ENCODE assay signal across 27 mouse cellular contexts in the genomic region with DNA sequence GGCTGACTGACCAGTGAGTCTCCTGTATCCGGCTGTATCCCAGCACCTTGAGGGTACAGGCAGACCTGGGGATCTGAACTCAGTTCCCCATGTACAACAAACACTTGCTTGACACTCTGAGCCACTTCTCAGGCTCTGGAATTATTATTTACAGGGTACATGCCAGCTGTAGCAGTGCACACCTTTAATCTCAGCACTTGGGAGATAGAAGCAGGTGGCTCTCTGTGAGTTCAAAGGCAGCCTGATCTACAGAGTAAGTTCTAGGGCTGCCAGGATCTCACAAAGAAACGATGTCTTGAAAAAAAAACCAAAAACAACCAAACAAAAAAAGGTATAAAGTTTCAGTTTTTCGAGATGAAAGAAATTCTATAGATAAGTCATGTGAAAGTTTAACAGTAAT.
DNase-seq lines count a peak whose midpoint lies in the region; ATAC-seq and TF ChIP-seq lines count a peak whose summit lies in the region.
"Had no signal": no experiment of that assay in that cellular context is flagged by ENCODE, and none has a peak within 500 bp of the region (broad histone marks: within the 10 kb centered on the region; RNA-seq: fewer than 3 reads in every experiment).

No protein-coding gene starts in this region.

- H3K9me3 ChIP-seq in forebrain, embryonic 13.5 days (replicated peaks) = no peaks in the 10 kb centered on the region
- H3K9me3 ChIP-seq in forebrain, embryonic 10.5 days = no peaks in the 10 kb centered on the region
- H3K9me3 ChIP-seq in forebrain, embryonic 16.5 days (ENCODE audit: control insufficient read depth, low read length) = no peaks in the 10 kb centered on the region
- no peaks in the 10 kb centered on the region for H3K9me3 ChIP-seq in embryonic facial prominence, embryonic 10.5 days
- H3K9me3 ChIP-seq: heart, embryonic 15.5 days; hindbrain, embryonic 10.5 days had no signal

- TF ChIP-seq POLR2A in thymus, adult 2 months (IDR thresholded peaks at IDR 0.05; ENCODE audit: control insufficient read depth, extremely low read depth, insufficient read depth, low read length, poor library complexity) = no peak

- ATAC-seq in forebrain, embryonic 13.5 days = no peak
- 0 out of 2 replicates have a peak, but pooled peaks have one; percentile 7 for ATAC-seq in forebrain, embryonic 16.5 days
- ATAC-seq: activated CD4-positive, CD25-positive, alpha-beta regulatory T cell, adult 4 months; hindbrain, postnatal 0 days; inflammation-experienced regulatory T-cells, adult 6 months; intestine, embryonic 16.5 days had no signal

- H3K4me1 ChIP-seq in forebrain, embryonic 13.5 days = no peaks in the 10 kb centered on the region
- no peaks in the 10 kb centered on the region for H3K4me1 ChIP-seq in forebrain, embryonic 10.5 days
- H3K4me1 ChIP-seq in forebrain, embryonic 16.5 days (replicated peaks; ENCODE audit: control insufficient read depth, insufficient read depth, low read length) = no peaks in the 10 kb centered on the region
- peaks cover 11% of the 10 kb centered on the region for H3K4me1 ChIP-seq in thymus, adult 2 months (replicated peaks; ENCODE audit: control insufficient read depth, insufficient read depth, low read length)
- H3K4me1 ChIP-seq in embryonic facial prominence, embryonic 10.5 days = no peaks in the 10 kb centered on the region
- H3K4me1 ChIP-seq: heart, embryonic 12.5 days; heart, embryonic 15.5 days; hindbrain, embryonic 10.5 days had no signal

- no peak for DNase-seq in forebrain, embryonic 10.5 days (ENCODE audit: extremely low spot score, low spot score)
- peak; percentile 30 for DNase-seq in thymus, adult 2 months
- DNase-seq in thymus, postnatal 25 days = peak; percentile 57
- no peak for DNase-seq in urinary bladder, postnatal 14 days (ENCODE audit: low spot score)
- DNase-seq in layer of hippocampus, postnatal 14 days (ENCODE audit: low spot score in 2 of 2) = no peak
- DNase-seq in embryonic facial prominence, embryonic 10.5 days (ENCODE audit: low spot score) = no peak
- DNase-seq: adrenal gland, adult 8-10 months; adrenal gland, postnatal 25 days; cerebellum, adult 11-12 months; cerebellum, adult 8-10 months; cerebellum, postnatal 10 days; cerebellum, postnatal 36 days; embryo, embryonic 11 days; gastrocnemius, postnatal 36 days; heart, adult 11 months; heart, postnatal 10 days; heart, postnatal 36 days had no signal

- no peak overlapping the region for H3K4me2 ChIP-seq in forebrain, embryonic 13.5 days
- no peak overlapping the region for H3K4me2 ChIP-seq in forebrain, embryonic 16.5 days (ENCODE audit: low read length)
- H3K4me2 ChIP-seq: heart, embryonic 12.5 days; heart, embryonic 15.5 days; hindbrain, embryonic 14.5 days had no signal

- H3K27ac ChIP-seq in forebrain, embryonic 13.5 days = peak overlapping the region; percentile 35; the same call in 1 of the 2 replicates
- H3K27ac ChIP-seq in forebrain, embryonic 10.5 days = no peak overlapping the region
- peak overlapping the region; percentile 29 for H3K27ac ChIP-seq in forebrain, embryonic 16.5 days (ENCODE audit: low read length)
- H3K27ac ChIP-seq in thymus, adult 2 months (ENCODE audit: control insufficient read depth, insufficient read depth, low read length) = peak overlapping the region; percentile 96
- H3K27ac ChIP-seq in embryonic facial prominence, embryonic 10.5 days (replicated peaks) = no peak overlapping the region
- H3K27ac ChIP-seq: heart, embryonic 15.5 days; hindbrain, embryonic 10.5 days; hindbrain, embryonic 14.5 days; hindbrain, postnatal 0 days had no signal

- no peak for TF ChIP-seq CTCF in thymus, adult 2 months (IDR thresholded peaks at IDR 0.05; ENCODE audit: borderline replicate concordance, control insufficient read depth, extremely low read depth, insufficient read depth, low read length, poor library complexity)

- H3K36me3 ChIP-seq in forebrain, embryonic 13.5 days (ENCODE audit: poor library complexity, severe bottlenecking) = no peaks in the 10 kb centered on the region
- no peaks in the 10 kb centered on the region for H3K36me3 ChIP-seq in forebrain, embryonic 10.5 days (replicated peaks)
- no peaks in the 10 kb centered on the region for H3K36me3 ChIP-seq in forebrain, embryonic 16.5 days (ENCODE audit: control insufficient read depth, insufficient read depth)
- no peaks in the 10 kb centered on the region for H3K36me3 ChIP-seq in thymus, adult 2 months (ENCODE audit: control insufficient read depth, insufficient read depth, low read length)
- no peaks in the 10 kb centered on the region for H3K36me3 ChIP-seq in embryonic facial prominence, embryonic 10.5 days (replicated peaks)
- H3K36me3 ChIP-seq: heart, embryonic 12.5 days; heart, embryonic 15.5 days; hindbrain, embryonic 10.5 days had no signal

- WGBS in forebrain, embryonic 13.5 days = 76% methylated on average over 3 of the region's 3 CpGs
- 86% methylated on average over 3 of the region's 3 CpGs for WGBS in forebrain, embryonic 10.5 days
- 83% methylated on average over 3 of the region's 3 CpGs for WGBS in forebrain, embryonic 16.5 days
- 34% methylated on average over 3 of the region's 3 CpGs for WGBS in thymus, adult 2 months
- 79% methylated on average over 3 of the region's 3 CpGs for whole genome bisulfite sequencing in embryonic facial prominence, embryonic 10.5 days

- H3K4me3 ChIP-seq in forebrain, embryonic 13.5 days = no peak overlapping the region
- no peak overlapping the region for H3K4me3 ChIP-seq in forebrain, embryonic 10.5 days
- no peak overlapping the region for H3K4me3 ChIP-seq in forebrain, embryonic 16.5 days (replicated peaks; ENCODE audit: low read length)
- H3K4me3 ChIP-seq in thymus, adult 2 months (ENCODE audit: control insufficient read depth, insufficient read depth, low read length) = no peak overlapping the region
- no peak overlapping the region for H3K4me3 ChIP-seq in embryonic facial prominence, embryonic 10.5 days
- H3K4me3 ChIP-seq: heart, embryonic 12.5 days; heart, embryonic 15.5 days; hindbrain, embryonic 10.5 days had no signal

- H3K27me3 ChIP-seq in forebrain, embryonic 13.5 days = no peaks in the 10 kb centered on the region
- no peaks in the 10 kb centered on the region for H3K27me3 ChIP-seq in forebrain, embryonic 10.5 days (ENCODE audit: poor library complexity, severe bottlenecking)
- no peaks in the 10 kb centered on the region for H3K27me3 ChIP-seq in forebrain, embryonic 16.5 days (replicated peaks; ENCODE audit: control insufficient read depth, insufficient read depth, low read length)
- H3K27me3 ChIP-seq in thymus, adult 2 months (ENCODE audit: control insufficient read depth, insufficient read depth, low read length) = no peaks in the 10 kb centered on the region
- no peaks in the 10 kb centered on the region for H3K27me3 ChIP-seq in embryonic facial prominence, embryonic 10.5 days (replicated peaks; ENCODE audit: low read depth, poor library complexity, severe bottlenecking)
- H3K27me3 ChIP-seq: heart, embryonic 12.5 days; heart, embryonic 15.5 days had no signal

- no peak overlapping the region for H3K9ac ChIP-seq in forebrain, embryonic 13.5 days
- no peak overlapping the region for H3K9ac ChIP-seq in forebrain, embryonic 16.5 days (replicated peaks; ENCODE audit: low read depth, low read length)
- H3K9ac ChIP-seq: heart, embryonic 12.5 days; heart, embryonic 15.5 days; hindbrain, embryonic 14.5 days had no signal

Comparison
In these comparisons a context has a peak if more than half of its experiments do, and no peak if none do; other contexts are left out.
1. H3K27ac ChIP-seq: peak in forebrain, embryonic 13.5 days (single experiment), forebrain, embryonic 16.5 days (single experiment) and thymus, adult 2 months (single experiment); none in forebrain, embryonic 10.5 days (single experiment) and embryonic facial prominence, embryonic 10.5 days (single experiment).
2. DNase-seq: peak in thymus, adult 2 months (single experiment) and thymus, postnatal 25 days (single experiment); none in forebrain, embryonic 10.5 days (single experiment), urinary bladder, postnatal 14 days (single experiment), layer of hippocampus, postnatal 14 days (0 of 2) and embryonic facial prominence, embryonic 10.5 days (single experiment).